17 mouse cellular contexts compared by ENCODE assay signal in the genomic region with DNA sequence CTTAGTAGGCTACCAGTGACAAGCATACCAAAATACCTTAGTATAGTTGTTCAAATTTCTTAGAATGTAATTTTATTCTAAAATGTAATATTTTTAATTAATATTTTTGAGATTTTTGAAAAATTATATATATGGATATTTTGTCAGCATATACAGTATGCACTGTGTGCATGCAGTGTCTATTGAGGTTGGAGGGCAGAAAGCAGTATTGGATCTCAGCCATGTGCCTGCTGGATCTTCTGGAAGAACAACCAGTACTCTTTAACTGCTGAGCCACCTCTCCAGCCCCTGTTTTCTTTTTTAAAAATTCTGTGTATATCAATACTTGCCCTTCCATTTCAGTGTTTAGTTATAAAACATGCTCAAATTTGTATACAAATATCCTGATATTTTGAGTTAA.
"Had no signal": no experiment of that assay in that cellular context is flagged by ENCODE, and none has a peak within 500 bp of the region (broad histone marks: within the 10 kb centered on the region; RNA-seq: fewer than 3 reads in every experiment).

No protein-coding gene starts in this region.

- ATAC-seq: hindbrain, postnatal 0 days; intestine, embryonic 16.5 days had no signal

- DNase-seq: gastrocnemius, postnatal 14 days; gastrocnemius, postnatal 36 days; heart, adult 11 months; heart, adult 2 months; heart, postnatal 14 days; heart, postnatal 36 days; kidney, adult 11 months; kidney, adult 2 months; kidney, adult 9 months; kidney, postnatal 14 days; kidney, postnatal 36 days; layer of hippocampus, adult 9-11 months; layer of hippocampus, postnatal 36 days; liver; liver, embryonic 13.5 days had no signal
